Mouse (Mus musculus): ENCODE results near the gene Cdc6. TPM values are rescaled to one million over a fixed set of nuclear protein-coding genes. Genes with fewer than 3 reads are reported as not detected.

The Cdc6 gene
- total and polyA plus RNA-seq, 3 experiments: 4.1 to 63.4 (median 60.7) TPM

GRCm38 (mm10) chr11:98905033-98905432 is 2.6 kb upstream of the Cdc6 start:
- DNase-seq (ENCODE audit: low spot score) (peak; percentile 41), ATAC-seq (ENCODE audit: extremely low read depth, insufficient number of reproducible peaks, low FRiP score, poor library complexity, severe bottlenecking) (peak; percentile 36)
- Histone ChIP-seq H3K4me1 (ENCODE audit: insufficient read depth, low read depth, low read length) (peaks cover 73% of the 10 kb centered on the region), H3K4me3 (ENCODE audit: low read depth, low read length) (peak overlapping the region; percentile 47; the same call in 1 of the 2 replicates), H3K27me3 (ENCODE audit: insufficient read depth, low read length) (no peaks in the 10 kb centered on the region), H3K36me3 (replicated peaks) (peaks cover 61% of the 10 kb centered on the region), H3K9me3 (replicated peaks) (no peaks in the 10 kb centered on the region)
- no peak for TF ChIP-seq GATA2 (IDR thresholded peaks at IDR 0.05; ENCODE audit: borderline replicate concordance, low read depth, low read length)
- TF ChIP-seq TAL1 (conservative IDR thresholded peaks at IDR 0.05; ENCODE audit: low read depth, low read length): peak; percentile 61

GRCm38 (mm10) chr11:98905583-98905982 is 2.0 kb upstream of the Cdc6 start:
- Histone ChIP-seq H3K4me3 (ENCODE audit: low read depth, low read length) (peak overlapping the region; percentile 47; the same call in 1 of the 2 replicates), H3K27me3 (ENCODE audit: insufficient read depth, low read length) (no peaks in the 10 kb centered on the region), H3K9me3 (replicated peaks) (no peaks in the 10 kb centered on the region), H3K4me1 (ENCODE audit: insufficient read depth, low read depth, low read length) (peaks cover 73% of the 10 kb centered on the region), H3K36me3 (replicated peaks) (peaks cover 61% of the 10 kb centered on the region)
- no peak for ATAC-seq (ENCODE audit: extremely low read depth, insufficient number of reproducible peaks, low FRiP score, poor library complexity, severe bottlenecking)
- no peak for DNase-seq (ENCODE audit: low spot score)
- no peak for TF ChIP-seq CTCF (IDR thresholded peaks at IDR 0.05; ENCODE audit: low read depth, low read length)
- TF ChIP-seq POLR2AphosphoS5 (IDR thresholded peaks at IDR 0.05; ENCODE audit: insufficient replicate concordance, low read depth, low read length): no peak
- TF ChIP-seq GATA2 (IDR thresholded peaks at IDR 0.05; ENCODE audit: borderline replicate concordance, low read depth, low read length): no peak
- no peak for TF ChIP-seq GATA1 (IDR thresholded peaks at IDR 0.05; ENCODE audit: borderline replicate concordance, low read length)
- peak; percentile 39; the same call in 1 of the 2 replicates for TF ChIP-seq TAL1 (conservative IDR thresholded peaks at IDR 0.05; ENCODE audit: low read depth, low read length)

- Histone ChIP-seq H3K4me3 (ENCODE audit: low read depth, low read length) (peak overlapping the region; percentile 44; the same call in 1 of the 2 replicates), H3K4me1 (ENCODE audit: insufficient read depth, low read depth, low read length) (peaks cover 84% of the 10 kb centered on the region), H3K36me3 (replicated peaks) (peaks cover 61% of the 10 kb centered on the region), H3K27me3 (ENCODE audit: insufficient read depth, low read length) (no peaks in the 10 kb centered on the region), H3K9me3 (replicated peaks) (no peaks in the 10 kb centered on the region)
- DNase-seq (ENCODE audit: low spot score): no peak
- no peak for ATAC-seq (ENCODE audit: extremely low read depth, insufficient number of reproducible peaks, low FRiP score, poor library complexity, severe bottlenecking)
- no peak for TF ChIP-seq CTCF (IDR thresholded peaks at IDR 0.05; ENCODE audit: low read depth, low read length)
- no peak for TF ChIP-seq POLR2AphosphoS5 (IDR thresholded peaks at IDR 0.05; ENCODE audit: insufficient replicate concordance, low read depth, low read length)
- TF ChIP-seq GATA1 (IDR thresholded peaks at IDR 0.05; ENCODE audit: borderline replicate concordance, low read length): no peak
- no peak for TF ChIP-seq TAL1 (conservative IDR thresholded peaks at IDR 0.05; ENCODE audit: low read depth, low read length)
- TF ChIP-seq GATA2 (IDR thresholded peaks at IDR 0.05; ENCODE audit: borderline replicate concordance, low read depth, low read length): no peak
These were observed 551 bp upstream of the Cdc6 start for GRCm38 (mm10) chr11:98907063-98907436.

- H3K4me3 ChIP-seq (ENCODE audit: low read depth, low read length): peak overlapping the region; percentile 86
- H3K36me3 ChIP-seq (replicated peaks): peaks cover 72% of the 10 kb centered on the region
- no peak for ATAC-seq (ENCODE audit: extremely low read depth, insufficient number of reproducible peaks, low FRiP score, poor library complexity, severe bottlenecking)
- DNase-seq (ENCODE audit: low spot score): no peak
- TF ChIP-seq GATA1 (IDR thresholded peaks at IDR 0.05; ENCODE audit: borderline replicate concordance, low read length) (no peak), TAL1 (conservative IDR thresholded peaks at IDR 0.05; ENCODE audit: low read depth, low read length) (0 out of 2 replicates have a peak, but pooled peaks have one; percentile 22)
- no peaks in the 10 kb centered on the region for H3K27me3 ChIP-seq (ENCODE audit: insufficient read depth, low read length)
- H3K9me3 ChIP-seq (replicated peaks): no peaks in the 10 kb centered on the region
- peaks cover 82% of the 10 kb centered on the region for H3K4me1 ChIP-seq (ENCODE audit: insufficient read depth, low read depth, low read length)
These were observed 2.1 kb downstream of the Cdc6 start for GRCm38 (mm10) chr11:98909654-98910053.

GRCm38 (mm10) chr11:98910415-98910814 is 2.8 kb downstream of the Cdc6 start:
- DNase-seq (ENCODE audit: low spot score) (no peak), ATAC-seq (ENCODE audit: extremely low read depth, insufficient number of reproducible peaks, low FRiP score, poor library complexity, severe bottlenecking) (no peak)
- TF ChIP-seq CTCF (IDR thresholded peaks at IDR 0.05; ENCODE audit: low read depth, low read length) (no peak), TAL1 (conservative IDR thresholded peaks at IDR 0.05; ENCODE audit: low read depth, low read length) (no peak), GATA1 (IDR thresholded peaks at IDR 0.05; ENCODE audit: borderline replicate concordance, low read length) (no peak), POLR2AphosphoS5 (IDR thresholded peaks at IDR 0.05; ENCODE audit: insufficient replicate concordance, low read depth, low read length) (no peak), GATA2 (IDR thresholded peaks at IDR 0.05; ENCODE audit: borderline replicate concordance, low read depth, low read length) (no peak)
- H3K27me3 ChIP-seq (ENCODE audit: insufficient read depth, low read length): no peaks in the 10 kb centered on the region
- H3K9me3 ChIP-seq (replicated peaks): no peaks in the 10 kb centered on the region
- peaks cover 75% of the 10 kb centered on the region for H3K36me3 ChIP-seq (replicated peaks)
- H3K4me1 ChIP-seq (ENCODE audit: insufficient read depth, low read depth, low read length): peaks cover 80% of the 10 kb centered on the region
- peak overlapping the region; percentile 86; the same call in 1 of the 2 replicates for H3K4me3 ChIP-seq (ENCODE audit: low read depth, low read length)

- Histone ChIP-seq H3K9me3 (replicated peaks) (no peaks in the 10 kb centered on the region), H3K4me3 (ENCODE audit: low read depth, low read length) (peak overlapping the region; percentile 48; the same call in 1 of the 2 replicates), H3K36me3 (replicated peaks) (peaks cover 78% of the 10 kb centered on the region), H3K4me1 (ENCODE audit: insufficient read depth, low read depth, low read length) (peaks cover 78% of the 10 kb centered on the region), H3K27me3 (ENCODE audit: insufficient read depth, low read length) (no peaks in the 10 kb centered on the region)
- TF ChIP-seq TAL1 (conservative IDR thresholded peaks at IDR 0.05; ENCODE audit: low read depth, low read length): peak; percentile 68
- no peak for TF ChIP-seq GATA2 (IDR thresholded peaks at IDR 0.05; ENCODE audit: borderline replicate concordance, low read depth, low read length)
- DNase-seq (ENCODE audit: low spot score) (no peak), ATAC-seq (ENCODE audit: extremely low read depth, insufficient number of reproducible peaks, low FRiP score, poor library complexity, severe bottlenecking) (no peak)
These were observed 3.9 kb downstream of the Cdc6 start for GRCm38 (mm10) chr11:98911498-98911897.

- no peak for DNase-seq (ENCODE audit: low spot score)
- peaks cover 99% of the 10 kb centered on the region for H3K36me3 ChIP-seq (replicated peaks)
- no peaks in the 10 kb centered on the region for H3K9me3 ChIP-seq (replicated peaks)
- no peak for ATAC-seq (ENCODE audit: extremely low read depth, insufficient number of reproducible peaks, low FRiP score, poor library complexity, severe bottlenecking)
- H3K4me3 ChIP-seq (ENCODE audit: low read depth, low read length): no peak overlapping the region; the same call in 1 of the 2 replicates
- no peaks in the 10 kb centered on the region for H3K27me3 ChIP-seq (ENCODE audit: insufficient read depth, low read length)
- peaks cover 92% of the 10 kb centered on the region for H3K4me1 ChIP-seq (ENCODE audit: insufficient read depth, low read depth, low read length)
- TF ChIP-seq GATA1 (IDR thresholded peaks at IDR 0.05; ENCODE audit: borderline replicate concordance, low read length): no peak
- no peak for TF ChIP-seq GATA2 (IDR thresholded peaks at IDR 0.05; ENCODE audit: borderline replicate concordance, low read depth, low read length)
- TF ChIP-seq TAL1 (conservative IDR thresholded peaks at IDR 0.05; ENCODE audit: low read depth, low read length): no peak
- no peak for TF ChIP-seq CTCF (IDR thresholded peaks at IDR 0.05; ENCODE audit: low read depth, low read length)
- TF ChIP-seq POLR2AphosphoS5 (IDR thresholded peaks at IDR 0.05; ENCODE audit: insufficient replicate concordance, low read depth, low read length): no peak
These were observed 6.6 kb downstream of the Cdc6 start for GRCm38 (mm10) chr11:98914196-98914595.
